In genomic region chr5:131722791-131723190, GRCm38 (mm10) we compare ENCODE assay signal across 21 mouse cellular contexts.
A peak's percentile ranks its signal among the peaks of the same experiment; 100 is the strongest.
DNase-seq lines count a peak whose midpoint lies in the region; ATAC-seq and TF ChIP-seq lines count a peak whose summit lies in the region.
"Had no signal": no experiment of that assay in that cellular context is flagged by ENCODE, and none has a peak within 500 bp of the region (broad histone marks: within the 10 kb centered on the region; RNA-seq: fewer than 3 reads in every experiment).

No protein-coding gene starts in this region.

- no peak overlapping the region for H3K9ac ChIP-seq in midbrain, embryonic 12.5 days (replicated peaks)
- no peak overlapping the region for H3K9ac ChIP-seq in midbrain, embryonic 16.5 days (ENCODE audit: low read depth, low read length)
- H3K9ac ChIP-seq in neural tube, embryonic 13.5 days, result no peak overlapping the region
- H3K9ac ChIP-seq: embryonic facial prominence, embryonic 15.5 days; limb, embryonic 12.5 days; liver, embryonic 12.5 days; lung, embryonic 14.5 days had no signal

- H3K27ac ChIP-seq in midbrain, embryonic 12.5 days (replicated peaks), result 0 out of 2 replicates have a peak overlapping the region, but pooled peaks have one; percentile 22
- H3K27ac ChIP-seq in midbrain, embryonic 16.5 days (ENCODE audit: low read length), result no peak overlapping the region
- peak overlapping the region; percentile 62; the same call in 1 of the 2 replicates for H3K27ac ChIP-seq in neural tube, embryonic 13.5 days (replicated peaks)
- H3K27ac ChIP-seq: embryonic facial prominence, embryonic 15.5 days; gastrocnemius, adult 2 months; limb, embryonic 12.5 days; liver, embryonic 12.5 days; stomach, postnatal 0 days had no signal

- TF ChIP-seq POLR2A in lung, adult 2 months (IDR thresholded peaks at IDR 0.05; ENCODE audit: borderline replicate concordance, extremely low read depth, low read depth, low read length), result no peak

- peaks cover 25% of the 10 kb centered on the region; the same call in 1 of the 2 replicates for H3K27me3 ChIP-seq in midbrain, embryonic 12.5 days
- H3K27me3 ChIP-seq in midbrain, embryonic 16.5 days (ENCODE audit: control insufficient read depth, insufficient read depth, low read depth, low read length), result no peaks in the 10 kb centered on the region
- peaks cover 12% of the 10 kb centered on the region for H3K27me3 ChIP-seq in neural tube, embryonic 13.5 days
- H3K27me3 ChIP-seq: embryonic facial prominence, embryonic 15.5 days; liver, embryonic 12.5 days had no signal

- 42% methylated on average over 6 of the region's 6 CpGs for WGBS in midbrain, embryonic 12.5 days
- WGBS in midbrain, embryonic 16.5 days, result 38% methylated on average over 6 of the region's 6 CpGs
- 13% methylated on average over 6 of the region's 6 CpGs for WGBS in neural tube, embryonic 13.5 days
- WGBS in lung, adult 2 months, result 90% methylated on average over 6 of the region's 6 CpGs

- ATAC-seq in midbrain, embryonic 12.5 days (ENCODE audit: low FRiP score, low read depth), result peak; percentile 58; the same call in 1 of the 2 replicates
- ATAC-seq in midbrain, embryonic 16.5 days, result no peak
- ATAC-seq in neural tube, embryonic 13.5 days (ENCODE audit: low read depth), result peak; percentile 58; the same call in 1 of the 2 replicates
- ATAC-seq: liver, embryonic 12.5 days had no signal

- TF ChIP-seq CTCF in lung, adult 2 months (IDR thresholded peaks at IDR 0.05; ENCODE audit: insufficient read depth, low read length), result no peak

- no peaks in the 10 kb centered on the region for H3K9me3 ChIP-seq in midbrain, embryonic 12.5 days
- H3K9me3 ChIP-seq in midbrain, embryonic 16.5 days (replicated peaks; ENCODE audit: control insufficient read depth, low read length, poor library complexity, severe bottlenecking), result no peaks in the 10 kb centered on the region
- no peaks in the 10 kb centered on the region for H3K9me3 ChIP-seq in neural tube, embryonic 13.5 days
- H3K9me3 ChIP-seq: embryonic facial prominence, embryonic 15.5 days; limb, embryonic 12.5 days; liver, embryonic 12.5 days had no signal

- H3K4me2 ChIP-seq in midbrain, embryonic 12.5 days (replicated peaks), result no peak overlapping the region
- H3K4me2 ChIP-seq in midbrain, embryonic 16.5 days (ENCODE audit: low read length), result no peak overlapping the region
- H3K4me2 ChIP-seq in neural tube, embryonic 13.5 days, result peak overlapping the region; percentile 21; the same call in 1 of the 2 replicates
- H3K4me2 ChIP-seq: embryonic facial prominence, embryonic 15.5 days; heart, embryonic 11.5 days; limb, embryonic 12.5 days; liver, embryonic 12.5 days; lung, embryonic 14.5 days had no signal

- H3K36me3 ChIP-seq in midbrain, embryonic 12.5 days, result no peaks in the 10 kb centered on the region
- H3K36me3 ChIP-seq in midbrain, embryonic 16.5 days (ENCODE audit: control insufficient read depth, insufficient read depth, low read length), result no peaks in the 10 kb centered on the region
- no peaks in the 10 kb centered on the region for H3K36me3 ChIP-seq in neural tube, embryonic 13.5 days
- H3K36me3 ChIP-seq: embryonic facial prominence, embryonic 15.5 days; limb, embryonic 12.5 days; liver, embryonic 12.5 days had no signal

- H3K4me3 ChIP-seq in midbrain, embryonic 12.5 days, result no peak overlapping the region
- no peak overlapping the region for H3K4me3 ChIP-seq in midbrain, embryonic 16.5 days (ENCODE audit: low read depth, low read length)
- no peak overlapping the region for H3K4me3 ChIP-seq in neural tube, embryonic 13.5 days
- H3K4me3 ChIP-seq in lung, adult 2 months (replicated peaks; ENCODE audit: extremely low read depth, low read depth, low read length), result no peak overlapping the region
- H3K4me3 ChIP-seq: embryonic facial prominence, embryonic 15.5 days; gastrocnemius, adult 2 months; limb, embryonic 12.5 days; liver, embryonic 12.5 days had no signal

- peak; percentile 31 for DNase-seq in embryo, embryonic 10 days (ENCODE audit: low spot score)
- no peak for DNase-seq in embryo, embryonic 9.5 days (ENCODE audit: extremely low spot score)
- peak; percentile 47 for DNase-seq in embryo, embryonic 11 days
- no peak for DNase-seq in lung, adult 2 months
- no peak for DNase-seq in cerebellum, postnatal 36 days
- DNase-seq: adrenal gland, adult 2 months; cerebellum, adult 9-10 months; gastrocnemius, adult 2 months; heart, postnatal 10 days; kidney, adult 8-10 months; lung, postnatal 36 days; right cerebral cortex, postnatal 4 days had no signal

- H3K4me1 ChIP-seq in midbrain, embryonic 12.5 days, result peaks cover 29% of the 10 kb centered on the region
- peaks cover 4% of the 10 kb centered on the region for H3K4me1 ChIP-seq in midbrain, embryonic 16.5 days (ENCODE audit: control insufficient read depth, insufficient read depth, low read length)
- peaks cover 60% of the 10 kb centered on the region for H3K4me1 ChIP-seq in neural tube, embryonic 13.5 days (replicated peaks)
- H3K4me1 ChIP-seq in lung, adult 2 months (ENCODE audit: control insufficient read depth, insufficient read depth, low read length), result no peaks in the 10 kb centered on the region
- H3K4me1 ChIP-seq: embryonic facial prominence, embryonic 15.5 days; liver, embryonic 12.5 days had no signal

Comparison
In these comparisons a context has a peak if more than half of its experiments do, and no peak if none do; other contexts are left out.
1. DNase-seq: peak in embryo, embryonic 10 days (single experiment) and embryo, embryonic 11 days (single experiment); none in embryo, embryonic 9.5 days (single experiment), lung, adult 2 months (single experiment) and cerebellum, postnatal 36 days (0 of 2).